Mouse (Mus musculus): Measurements from ENCODE around the gene Wdr48.

Gene Wdr48

GRCm38 (mm10) chr9:119925120-119925657, 30.5 kb downstream of the Wdr48 start:
- DNase-seq (ENCODE audit: low spot score): no peak

- DNase-seq (ENCODE audit: low spot score): no peak
Observed at GRCm38 (mm10) chr9:119925729-119926128, 31.1 kb downstream of the Wdr48 start.

GRCm38 (mm10) chr9:119926497-119926896, 31.8 kb downstream of the Wdr48 start:
- DNase-seq (ENCODE audit: low spot score): no peak

- DNase-seq (ENCODE audit: low spot score): peak; percentile 29
Observed at GRCm38 (mm10) chr9:119932358-119932757, 37.7 kb downstream of the Wdr48 start.

- DNase-seq (ENCODE audit: low spot score): no peak
Observed at GRCm38 (mm10) chr9:119933675-119934074, 39.0 kb downstream of the Wdr48 start.

- DNase-seq (ENCODE audit: low spot score): peak; percentile 95
Observed at GRCm38 (mm10) chr9:119937005-119937773, 42.5 kb downstream of the Wdr48 start, which contains the start of the genes Gorasp1 and Ttc21a. Gorasp1 (minus strand) TSS chr9:119937565. Ttc21a (plus strand) TSS chr9:119937606.

- DNase-seq (ENCODE audit: low spot score): no peak
Observed at GRCm38 (mm10) chr9:119938496-119938895, 43.8 kb downstream of the Wdr48 start.

- DNase-seq (ENCODE audit: low spot score): no peak
Observed at GRCm38 (mm10) chr9:119939646-119940045, 45.0 kb downstream of the Wdr48 start.

- no peak for DNase-seq (ENCODE audit: low spot score)
Observed at GRCm38 (mm10) chr9:119941407-119941806, 46.7 kb downstream of the Wdr48 start.

GRCm38 (mm10) chr9:119941861-119942260, 47.2 kb downstream of the Wdr48 start:
- no peak for DNase-seq (ENCODE audit: low spot score)

GRCm38 (mm10) chr9:119943326-119943725, 48.6 kb downstream of the Wdr48 start:
- DNase-seq (ENCODE audit: low spot score): no peak

- no peak for DNase-seq (ENCODE audit: low spot score)
Observed at GRCm38 (mm10) chr9:119945173-119945900, 50.7 kb downstream of the Wdr48 start.

GRCm38 (mm10) chr9:119948804-119949203, 54.1 kb downstream of the Wdr48 start:
- no peak for DNase-seq (ENCODE audit: low spot score)

GRCm38 (mm10) chr9:119950434-119950833, 55.8 kb downstream of the Wdr48 start:
- no peak for DNase-seq (ENCODE audit: low spot score)

GRCm38 (mm10) chr9:119951388-119951787, 56.7 kb downstream of the Wdr48 start:
- no peak for DNase-seq (ENCODE audit: low spot score)

- no peak for DNase-seq (ENCODE audit: low spot score)
Observed at GRCm38 (mm10) chr9:119958835-119959234, 64.2 kb downstream of the Wdr48 start.

GRCm38 (mm10) chr9:119962216-119962615, 67.5 kb downstream of the Wdr48 start:
- no peak for DNase-seq (ENCODE audit: low spot score)

GRCm38 (mm10) chr9:119962987-119963667, 68.4 kb downstream of the Wdr48 start:
- DNase-seq (ENCODE audit: low spot score): peak; percentile 69

- DNase-seq (ENCODE audit: low spot score): no peak
Observed at GRCm38 (mm10) chr9:119964206-119964605, 69.5 kb downstream of the Wdr48 start.

- no peak for DNase-seq (ENCODE audit: low spot score)
Observed at GRCm38 (mm10) chr9:119965186-119965585, 70.5 kb downstream of the Wdr48 start.

- no peak for DNase-seq (ENCODE audit: low spot score)
Observed at GRCm38 (mm10) chr9:119966221-119966910, 71.7 kb downstream of the Wdr48 start.

- DNase-seq (ENCODE audit: low spot score): no peak
Observed at GRCm38 (mm10) chr9:119969811-119970210, 75.1 kb downstream of the Wdr48 start.
